Mouse (Mus musculus) CH12.LX (cell line): ENCODE results near the gene Ctnna3. TPM values are rescaled to one million over a fixed set of nuclear protein-coding genes. Genes with fewer than 3 reads are reported as not detected.

ENCODE experiments used
- DNase-seq: peaks from one replicate; pipeline ENCODE4 v3.0.0-alpha.2; 2013; ENCODE audit errors: extremely low read depth
- H3K27ac ChIP-seq: 2 replicates; pipeline ENCODE4 v1.5.1; 2012; ENCODE audit warnings: low read depth, mild to moderate bottlenecking, control low read depth, moderate library complexity; ENCODE audit not compliant: insufficient read depth
- H3K27me3 ChIP-seq: replicated peaks from 2 replicates; pipeline ENCODE3; 2012; ENCODE audit warnings: inconsistent platforms
- H3K36me3 ChIP-seq, 2 experiments: replicated peaks in 1 of 2; 2 replicates each; pipeline versions ENCODE3 to v1.6.1; 2012; ENCODE audit warnings: inconsistent platforms in 1 of 2, low read length in 1 of 2, mild to moderate bottlenecking in 1 of 2, mixed read lengths in 1 of 2, moderate library complexity in 1 of 2; ENCODE audit not compliant: control insufficient read depth in 1 of 2, insufficient read depth in 1 of 2
- H3K4me1 ChIP-seq, 2 experiments: 2 replicates each; pipeline ENCODE4 v1.6.1; 2012; ENCODE audit warnings: inconsistent platforms in 1 of 2, moderate library complexity in 1 of 2; ENCODE audit not compliant: insufficient read depth in 2 of 2, control insufficient read depth in 1 of 2
- H3K4me2 ChIP-seq: 2 replicates; pipeline ENCODE4 v1.6.1; 2012; ENCODE audit warnings: low read depth, mild to moderate bottlenecking, control low read depth; ENCODE audit not compliant: poor library complexity, insufficient read depth, severe bottlenecking
- H3K4me3 ChIP-seq, 3 experiments: fragments of 150-350 bp in 1 of 3; sonication (generic) in 1 of 3; replicated peaks in 1 of 3; 2 replicates each; pipeline versions ENCODE3 to v1.5.1; 2011 to 2012; ENCODE audit warnings: low read depth in 2 of 3, low read length in 2 of 3, mild to moderate bottlenecking in 2 of 3, moderate library complexity in 2 of 3, control low read depth in 1 of 3, improper control_type of control experiment in 1 of 3, inconsistent platforms in 1 of 3, mixed read lengths in 1 of 3; ENCODE audit not compliant: poor library complexity in 1 of 3
- H3K79me2 ChIP-seq: replicated peaks from 2 replicates; pipeline ENCODE4 v1.6.1; 2012; ENCODE audit warnings: mild to moderate bottlenecking, moderate library complexity; ENCODE audit not compliant: control insufficient read depth, poor library complexity, insufficient read depth, severe bottlenecking; ENCODE audit errors: extremely low read depth
- H3K9ac ChIP-seq: 2 replicates; pipeline ENCODE4 v1.6.1; 2012; ENCODE audit warnings: low read depth, mild to moderate bottlenecking, control low read depth, moderate library complexity; ENCODE audit not compliant: insufficient read depth
- H3K9me3 ChIP-seq: replicated peaks from 2 replicates; pipeline ENCODE3; 2012; ENCODE audit warnings: low read length, inconsistent platforms, mixed read lengths
- BHLHE40 ChIP-seq: IDR thresholded peaks from 2 replicates; pipeline ENCODE4 v1.6.1; 2011; ENCODE audit warnings: mild to moderate bottlenecking, low read depth, low read length, improper control_type of control experiment
- CHD1 ChIP-seq: IDR thresholded peaks from 2 replicates; pipeline ENCODE4 v1.6.1; 2012; ENCODE audit warnings: low read depth, low read length, improper control_type of control experiment, inconsistent platforms
- CHD2 ChIP-seq: IDR thresholded peaks from 2 replicates; pipeline ENCODE4 v1.6.1; 2011; ENCODE audit warnings: low read length, improper control_type of control experiment
- CTCF ChIP-seq, 2 experiments: IDR thresholded peaks in 1 of 2; conservative IDR thresholded peaks in 1 of 2; 2 replicates each; pipeline ENCODE4 v1.5.1; 2011 to 2012; ENCODE audit warnings: low read depth in 2 of 2, low read length in 2 of 2, improper control_type of control experiment in 1 of 2, inconsistent platforms in 1 of 2, mild to moderate bottlenecking in 1 of 2, moderate library complexity in 1 of 2
- E2F4 ChIP-seq: IDR thresholded peaks from 2 replicates; pipeline ENCODE4 v1.6.1; 2011; ENCODE audit warnings: low read depth, low read length, improper control_type of control experiment; ENCODE audit not compliant: insufficient replicate concordance
- EP300 ChIP-seq: IDR thresholded peaks from 2 replicates; pipeline ENCODE4 v1.6.1; 2011; ENCODE audit warnings: low read length, improper control_type of control experiment
- ETS1 ChIP-seq: conservative IDR thresholded peaks from 2 replicates; pipeline ENCODE4 v1.6.1; 2012; ENCODE audit warnings: low read depth, mild to moderate bottlenecking, inconsistent platforms, low read length, improper control_type of control experiment, moderate library complexity
- HCFC1 ChIP-seq: IDR thresholded peaks from 2 replicates; pipeline ENCODE4 v1.6.1; 2012; ENCODE audit warnings: low read depth, mild to moderate bottlenecking, inconsistent platforms, low read length, improper control_type of control experiment
- IRF4 ChIP-seq: IDR thresholded peaks from 2 replicates; pipeline ENCODE4 v1.6.1; 2014; ENCODE audit warnings: low read depth, mild to moderate bottlenecking, inconsistent platforms, low read length, improper control_type of control experiment
- KAT2A ChIP-seq: IDR thresholded peaks from 2 replicates; pipeline ENCODE4 v1.6.1; 2012; ENCODE audit warnings: low read length, improper control_type of control experiment, inconsistent platforms; ENCODE audit not compliant: insufficient replicate concordance
- MAFK ChIP-seq: IDR thresholded peaks from 2 replicates; pipeline ENCODE4 v1.6.1; 2011; ENCODE audit warnings: low read length, improper control_type of control experiment; ENCODE audit not compliant: insufficient replicate concordance
- MAX ChIP-seq: IDR thresholded peaks from 2 replicates; pipeline ENCODE4 v1.6.1; 2011; ENCODE audit warnings: low read length, improper control_type of control experiment
- MAZ ChIP-seq: IDR thresholded peaks from 2 replicates; pipeline ENCODE4 v1.6.1; 2012; ENCODE audit warnings: low read depth, mild to moderate bottlenecking, inconsistent platforms, low read length, improper control_type of control experiment, moderate library complexity
- MXI1 ChIP-seq: IDR thresholded peaks from 2 replicates; pipeline ENCODE4 v1.6.1; 2011; ENCODE audit warnings: mild to moderate bottlenecking, low read depth, low read length, improper control_type of control experiment
- POLR2A ChIP-seq: IDR thresholded peaks from 2 replicates; pipeline ENCODE4 v1.6.1; 2011; ENCODE audit warnings: low read depth, mild to moderate bottlenecking, improper control_type of control experiment, low read length
- POLR2AphosphoS2 ChIP-seq: IDR thresholded peaks from 2 replicates; pipeline ENCODE4 v1.6.1; 2011; ENCODE audit warnings: low read depth, low read length, improper control_type of control experiment
- RAD21 ChIP-seq: IDR thresholded peaks from 2 replicates; pipeline ENCODE4 v1.6.1; 2011; ENCODE audit warnings: low read depth, mild to moderate bottlenecking, low read length, improper control_type of control experiment, moderate library complexity
- RCOR1 ChIP-seq: conservative IDR thresholded peaks from 2 replicates; pipeline ENCODE4 v1.6.1; 2012; ENCODE audit warnings: low read depth, mild to moderate bottlenecking, inconsistent platforms, low read length, improper control_type of control experiment
- UBTF ChIP-seq: IDR thresholded peaks from 2 replicates; pipeline ENCODE4 v1.6.1; 2012; ENCODE audit warnings: low read depth, mild to moderate bottlenecking, inconsistent platforms, low read length, improper control_type of control experiment, moderate library complexity
- USF1 ChIP-seq: IDR thresholded peaks from 2 replicates; pipeline ENCODE4 v1.6.1; 2014; ENCODE audit warnings: low read depth, mild to moderate bottlenecking, inconsistent platforms, low read length, improper control_type of control experiment
- ZKSCAN1 ChIP-seq: IDR thresholded peaks from 2 replicates; pipeline ENCODE4 v1.6.1; 2012; ENCODE audit warnings: low read depth, inconsistent platforms, low read length, improper control_type of control experiment, borderline replicate concordance
- ZNF384 ChIP-seq: IDR thresholded peaks from 2 replicates; pipeline ENCODE4 v1.6.1; 2012; ENCODE audit warnings: low read depth, low read length, improper control_type of control experiment, inconsistent platforms
- dilution Hi-C: fragments of 300-500 bp; cut with MboI; formaldehyde crosslinking; loops from 2 replicates; pipeline ENCODE4 v1.14.3; 2020; ENCODE audit warnings: low sequenced_read_pairs; ENCODE audit not compliant: extremely low pct_unique_long_range_greater_than_20kb, extremely low pct_ligation_motif_present
- in situ Hi-C: fragments of 300-500 bp; cut with MboI; formaldehyde crosslinking; loops from 3 replicates; pipeline ENCODE4 v1.14.3; 2019; ENCODE audit warnings: low sequenced_read_pairs, low pct_ligation_motif_present, low pct_unique_long_range_greater_than_20kb, mixed read lengths
- polyA plus RNA-seq: library from polyadenylated mRNA; unstranded; fragments of >175 nt; gene quantifications from 2 replicates; pipeline ENCODE4 v1.2.1, GENCODE M21; 2012; ENCODE audit warnings: low read depth; ENCODE audit not compliant: insufficient read length
- total RNA-seq, 2 experiments: library from RNA; depleted of rRNA; stranded (reverse); fragments of 300-350 nt in 1 of 2; fragments of >200 nt in 1 of 2; gene quantifications; 2 replicates each; pipeline ENCODE4 v1.2.3; 2012 to 2014

The Ctnna3 gene
- total and polyA plus RNA-seq, 3 experiments: 0.09 TPM; not detected in 2

GRCm38 (mm10) chr10:63412756-63413155 is 17.1 kb upstream of the Ctnna3 start:
- H3K79me2 ChIP-seq: no peaks in the 10 kb centered on the region
- H3K4me2 ChIP-seq: peak overlapping the region; percentile 25; the same call in 1 of the 2 replicates
- TF ChIP-seq POLR2AphosphoS2 (no peak), ZNF384 (no peak), UBTF (no peak), MXI1 (no peak), IRF4 (no peak), POLR2A (no peak), MAFK (no peak), CHD2 (no peak), MAZ (no peak), ZKSCAN1 (no peak), CTCF (conservative IDR thresholded peaks at IDR 0.05 in 1 of 2, IDR thresholded peaks at IDR 0.05 in 1 of 2; ENCODE audit: low read depth in 2 of 2, low read length in 2 of 2) (no peak), USF1 (no peak), ETS1 (no peak)
- no peaks in the 10 kb centered on the region for H3K27me3 ChIP-seq
- H3K9me3 ChIP-seq: no peaks in the 10 kb centered on the region
- in situ Hi-C loops: no loop called here
- no peak overlapping the region for H3K9ac ChIP-seq
- dilution Hi-C loops: no loop called here
- peaks cover 0 to under 1% of the 10 kb centered on the region in 2 experiments; a peak in 1 of 4 replicates for H3K4me1 ChIP-seq
- no peak overlapping the region for H3K27ac ChIP-seq
- DNase-seq: no peak
- no peak overlapping the region for H3K4me3 ChIP-seq
- H3K36me3 ChIP-seq: no peaks in the 10 kb centered on the region

- dilution Hi-C loops: no loop called here
- no peak for DNase-seq
- H3K27me3 ChIP-seq: no peaks in the 10 kb centered on the region
- no peak overlapping the region for H3K4me2 ChIP-seq
- H3K36me3 ChIP-seq: no peaks in the 10 kb centered on the region
- peaks cover 0 to 13% of the 10 kb centered on the region in 2 experiments; a peak in 3 of 4 replicates for H3K4me1 ChIP-seq
- TF ChIP-seq RCOR1 (no peak), POLR2AphosphoS2 (no peak), IRF4 (no peak), E2F4 (no peak), RAD21 (no peak), CHD1 (no peak), MXI1 (no peak), MAFK (no peak), ZNF384 (no peak), EP300 (no peak), POLR2A (no peak), HCFC1 (no peak), MAX (no peak), BHLHE40 (no peak), CHD2 (no peak), UBTF (no peak), USF1 (no peak), KAT2A (no peak)
- TF ChIP-seq, all 38 proteins: peak for 0
- Histone ChIP-seq H3K27ac (no peak overlapping the region), H3K4me3 (no peak overlapping the region), H3K9ac (no peak overlapping the region), H3K79me2 (no peaks in the 10 kb centered on the region), H3K9me3 (no peaks in the 10 kb centered on the region)
- in situ Hi-C loops: no loop called here
Measured at GRCm38 (mm10) chr10:63415287-63415686, 14.6 kb upstream of the Ctnna3 start.
